Mouse (Mus musculus) spleen, adult 18-20 months (tissue): Measurements from ENCODE around the gene Acp7.

Experiments
- DNase-seq, 2 experiments: peaks; one replicate each; pipeline ENCODE4 v3.0.0; 2022; ENCODE audit warnings: mixed read lengths in 2 of 2

The Acp7 gene

DNA sequence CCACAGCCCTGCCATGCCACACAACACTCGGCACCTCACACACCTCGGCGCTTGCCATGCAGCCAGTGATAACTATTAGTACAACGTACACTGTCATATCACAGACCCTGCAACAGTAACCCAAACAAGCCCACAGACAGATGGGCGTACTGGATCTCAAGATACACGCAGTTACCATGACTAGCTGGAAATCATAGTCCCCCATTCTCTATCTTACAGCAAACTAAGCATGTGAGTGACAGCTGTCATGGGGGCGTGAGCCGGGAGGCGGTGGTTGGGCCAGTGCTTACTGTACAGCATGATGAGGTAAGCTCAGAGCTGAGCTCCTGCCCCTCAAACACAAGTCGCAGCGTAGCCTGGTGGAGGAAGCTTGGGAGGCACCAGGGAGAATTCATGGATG is 55.5 kb downstream of the Acp7 start:
- DNase-seq: no peak

DNA sequence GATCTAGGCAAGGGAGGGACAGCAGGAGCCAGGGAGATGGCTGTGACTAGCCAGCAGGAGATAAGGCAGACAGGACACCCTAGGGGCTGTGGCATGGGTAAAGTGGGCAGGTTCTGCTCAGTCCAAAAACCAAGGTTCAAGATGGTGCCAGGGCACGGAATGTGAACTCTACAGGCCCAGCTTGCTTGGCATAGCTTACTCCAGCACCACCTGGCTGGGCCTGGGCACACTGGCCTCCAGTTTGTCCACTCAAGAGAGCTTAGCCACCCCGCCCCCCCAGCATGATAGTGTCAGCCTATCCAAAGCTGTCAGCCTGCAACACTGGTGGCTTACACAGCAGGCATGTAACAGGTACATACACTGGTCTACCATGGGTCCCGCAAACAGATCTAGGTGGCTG is 57.9 kb downstream of the Acp7 start:
- DNase-seq: no peak

DNA sequence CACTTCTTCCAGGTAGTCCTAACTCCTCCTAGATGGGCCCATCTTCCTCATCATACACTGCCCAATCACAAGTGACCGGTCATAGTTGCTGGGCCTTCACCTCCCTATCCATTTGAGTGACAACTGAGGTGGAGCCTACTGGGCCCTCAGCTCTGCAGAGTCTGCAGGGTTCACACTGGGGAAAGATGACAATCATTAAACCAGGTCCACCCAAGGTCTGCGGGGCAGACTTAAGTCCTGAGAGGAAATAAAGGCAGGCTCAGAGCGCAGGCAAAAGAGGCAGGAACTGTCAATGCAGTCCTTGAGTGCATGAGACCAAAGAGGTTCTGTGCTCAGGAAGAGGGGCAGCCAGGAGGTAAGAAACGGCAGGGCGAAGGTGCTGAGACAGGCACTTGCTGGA is 58.4 kb downstream of the Acp7 start:
- DNase-seq: no peak

DNA sequence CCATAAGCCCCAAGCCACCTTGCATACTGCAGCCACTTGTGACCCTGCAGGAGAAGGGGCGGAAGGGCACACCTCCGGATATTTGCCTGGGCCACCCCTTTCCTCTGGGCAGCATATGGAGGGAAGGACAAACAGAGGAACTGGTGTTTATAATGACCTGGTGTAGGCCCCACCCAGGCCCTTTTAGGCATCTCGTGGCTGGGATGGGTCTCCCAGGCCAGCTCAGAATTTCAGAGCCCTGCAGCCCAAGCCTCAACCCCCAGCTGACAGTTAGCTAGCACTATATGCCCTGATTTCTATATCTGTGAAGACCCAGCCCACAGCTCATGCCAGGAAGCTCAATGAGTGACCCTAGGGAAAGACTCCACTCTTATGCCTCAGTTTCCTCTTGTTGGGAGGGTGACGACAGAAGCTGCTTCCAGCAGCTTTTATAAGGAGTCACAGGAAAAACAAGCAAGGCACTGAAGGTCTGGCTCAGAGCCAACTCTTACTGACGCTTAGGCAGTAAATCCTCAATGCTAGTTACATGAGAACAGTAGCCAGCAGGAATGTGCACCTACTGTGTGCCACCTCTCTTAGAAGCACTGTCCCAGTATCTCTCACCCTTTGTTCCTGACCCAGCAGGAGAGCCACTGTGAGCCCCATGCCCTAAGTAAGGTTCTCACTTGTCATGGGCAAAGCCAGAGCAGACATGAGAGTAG is 60.0 kb downstream of the Acp7 start:
- no peak for DNase-seq

DNA sequence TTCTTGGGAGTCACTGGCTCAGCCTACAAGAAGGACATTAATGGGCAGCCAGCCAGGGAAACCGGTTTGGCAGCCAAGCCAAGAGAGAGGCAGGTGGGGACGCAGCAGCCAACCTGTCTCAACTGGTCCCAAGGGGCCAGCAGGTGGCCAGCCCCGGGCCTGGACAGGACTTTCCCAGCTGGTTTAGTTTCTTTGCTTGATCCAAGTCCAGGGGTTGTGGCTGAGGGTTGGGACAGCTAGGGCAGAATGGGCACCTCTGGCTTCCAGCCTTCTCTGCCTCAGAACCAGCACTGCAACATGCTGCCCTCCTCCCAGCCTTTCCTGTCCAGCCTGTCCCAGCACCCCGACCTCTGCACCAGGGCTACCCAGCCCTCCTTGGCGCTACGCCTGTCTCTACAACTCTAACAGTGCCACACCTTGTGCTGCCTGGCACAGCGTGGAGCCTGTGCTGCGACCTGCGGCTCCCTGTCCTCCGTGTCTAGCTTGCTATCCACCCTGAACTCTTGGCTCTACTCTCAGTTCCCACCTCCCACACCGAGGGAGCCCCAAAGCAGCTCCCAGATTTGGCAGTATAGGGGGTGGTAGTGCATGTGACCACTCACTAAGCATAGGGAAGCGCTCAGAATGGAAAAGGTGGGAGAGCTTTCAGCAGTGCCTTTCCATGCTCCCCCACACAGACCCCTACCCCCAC is 60.7 kb downstream of the Acp7 start:
- DNase-seq: no peak

DNA sequence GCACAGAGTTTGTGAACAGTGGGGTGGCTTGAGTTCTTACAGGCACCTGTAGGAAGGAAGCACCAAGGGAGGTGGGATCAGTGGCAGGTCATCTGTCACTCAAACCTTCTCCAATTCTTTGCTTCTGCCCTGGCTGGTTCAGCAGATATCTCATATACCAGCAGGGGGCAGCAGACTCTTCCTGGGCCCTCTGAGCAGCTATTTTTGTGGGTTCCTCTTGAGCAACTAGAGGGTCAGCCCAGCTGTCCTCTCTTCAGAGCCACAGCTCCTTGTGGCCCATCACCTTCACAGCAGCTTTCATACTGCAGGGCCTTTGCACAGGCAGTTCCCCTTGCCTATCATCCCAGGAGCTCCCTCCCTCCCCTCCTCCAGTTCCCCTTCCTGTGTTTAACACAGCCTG is 62.9 kb downstream of the Acp7 start:
- DNase-seq: peak in 1 of 2 experiments; percentile 61

DNA sequence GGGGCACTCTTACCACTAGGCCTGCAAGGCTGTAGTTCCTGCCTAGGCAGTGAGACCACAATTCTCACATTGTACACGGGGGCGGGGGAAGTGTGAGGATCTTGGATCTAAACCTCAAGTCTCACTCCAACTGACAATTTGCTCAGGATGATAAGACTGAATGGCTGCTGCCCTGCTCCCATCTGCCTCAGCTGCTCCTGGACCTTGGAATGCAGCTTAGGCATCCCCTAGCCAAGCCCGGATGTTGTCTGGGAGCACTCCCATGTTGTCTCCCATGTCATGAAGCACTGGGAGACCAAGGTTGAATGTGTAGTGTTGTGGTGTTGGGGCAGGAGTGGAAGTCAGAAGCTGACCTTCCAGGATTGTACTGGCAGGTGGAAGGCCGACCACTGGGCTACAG is 63.6 kb downstream of the Acp7 start:
- DNase-seq: no peak

DNA sequence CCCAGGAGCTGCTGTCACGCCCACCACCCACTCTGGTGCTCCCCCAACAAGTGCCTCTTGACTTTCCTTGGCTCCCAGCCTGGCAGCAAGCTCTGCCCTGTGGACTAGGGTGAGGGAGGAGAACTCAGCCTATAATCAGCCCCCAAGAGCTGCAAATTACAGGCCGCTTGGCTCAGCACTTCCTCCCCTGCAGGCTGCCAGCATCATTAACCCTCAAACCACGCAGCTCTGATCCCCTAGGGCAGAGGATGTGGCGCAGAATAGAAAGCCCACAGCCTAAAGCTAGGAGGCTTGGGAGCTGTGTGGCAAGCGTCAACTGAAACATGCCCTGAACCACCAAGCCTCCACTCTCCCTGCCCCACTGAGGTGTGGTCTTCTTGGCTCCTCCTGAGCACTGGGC is 65.7 kb downstream of the Acp7 start:
- DNase-seq: no peak

DNA sequence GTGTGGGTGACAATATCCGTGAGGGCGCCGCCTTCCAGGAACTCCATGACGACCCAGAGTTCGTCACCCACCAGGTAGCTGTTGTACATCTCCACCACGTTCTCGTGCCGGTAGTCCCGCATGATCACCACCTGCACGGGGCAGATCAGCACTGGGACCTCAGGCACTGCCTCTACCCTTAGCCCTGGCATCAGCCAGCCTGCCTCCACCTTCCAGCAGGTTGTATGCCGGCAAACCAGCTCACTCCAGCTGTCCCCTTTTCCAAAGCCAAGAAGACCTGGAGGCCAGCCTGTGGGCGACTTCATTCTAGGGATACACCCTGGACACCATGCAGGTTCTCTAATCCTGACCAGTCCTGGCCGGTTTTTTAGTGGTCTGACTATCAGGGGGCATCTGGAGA is 68.2 kb downstream of the Acp7 start:
- DNase-seq: no peak

DNA sequence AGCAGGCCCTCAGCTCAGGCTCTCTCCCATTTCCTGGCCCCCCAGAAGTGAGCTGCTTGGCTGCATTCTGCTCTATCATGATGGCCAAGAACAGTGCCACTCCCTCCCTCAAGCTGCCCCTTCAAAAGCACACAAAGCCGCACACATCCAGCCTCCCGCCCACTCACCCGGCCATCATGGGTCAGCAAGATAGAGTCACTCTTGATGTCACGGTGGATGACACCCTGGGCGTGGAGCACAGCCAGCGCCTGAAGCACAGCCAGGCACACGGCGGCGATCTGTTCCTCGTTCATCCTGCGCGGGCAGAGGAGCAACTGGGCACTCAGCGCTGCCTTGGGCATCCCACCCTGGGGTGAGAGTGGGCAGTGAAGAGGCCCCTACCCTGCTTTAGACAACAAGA is 68.8 kb downstream of the Acp7 start:
- no peak for DNase-seq

DNA sequence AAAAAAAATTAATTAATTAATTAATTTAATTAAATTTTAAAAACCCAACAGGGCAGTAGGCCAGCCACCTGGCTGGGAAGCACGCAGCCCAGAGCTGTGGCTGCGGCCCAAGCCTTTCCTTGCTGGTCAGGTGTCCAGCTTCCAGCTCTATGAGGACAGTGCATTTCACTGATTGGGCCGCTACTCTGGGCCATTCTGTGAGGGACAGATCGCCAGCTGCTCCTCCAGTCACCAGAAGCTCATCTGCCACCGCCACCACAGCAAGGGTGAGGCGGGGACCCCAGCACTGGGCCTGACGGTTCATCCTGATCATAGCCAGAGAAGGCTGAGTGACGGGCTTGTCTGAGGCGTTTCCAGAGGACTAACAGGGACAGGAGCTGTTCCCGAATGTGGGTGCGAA is 69.2 kb downstream of the Acp7 start:
- no peak for DNase-seq

DNA sequence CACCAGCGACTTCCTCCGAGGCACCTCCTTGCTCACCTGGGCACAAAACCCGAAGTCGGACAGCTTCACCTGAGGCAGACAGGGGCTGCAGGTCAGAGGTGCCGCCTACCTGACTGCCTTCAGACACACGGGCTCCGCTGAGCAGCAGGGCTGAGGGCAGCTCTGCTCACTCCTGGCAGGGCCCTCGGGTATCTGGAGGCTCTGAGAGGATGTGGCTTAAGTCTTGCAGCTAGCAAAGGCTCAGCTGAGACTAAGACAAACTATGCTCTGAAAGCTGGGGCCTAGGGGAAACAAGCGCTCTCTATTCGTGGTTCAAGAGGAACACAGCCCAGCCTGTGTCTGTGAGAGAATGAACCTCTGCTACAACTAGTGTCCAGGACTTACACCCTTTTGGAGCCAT is 70.3 kb downstream of the Acp7 start:
- no peak for DNase-seq

DNA sequence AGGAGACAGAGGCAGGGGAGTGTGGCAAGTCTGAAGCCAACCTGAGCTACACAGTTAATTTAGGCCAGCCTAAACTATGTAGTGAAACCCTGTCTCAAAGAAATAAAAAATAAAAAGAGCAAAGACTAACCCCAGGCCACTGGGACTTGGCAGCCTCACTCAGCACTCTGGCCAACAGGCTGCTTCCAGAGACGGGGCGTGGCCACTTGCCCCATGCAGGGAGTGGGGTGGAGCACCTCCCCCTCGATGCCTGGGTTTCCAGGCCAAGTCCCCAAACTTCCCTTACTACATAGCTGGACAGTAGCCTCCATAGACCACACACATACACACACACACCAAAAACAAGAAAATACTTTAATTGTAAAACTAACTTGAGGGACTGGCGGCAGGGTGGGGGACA is 72.6 kb downstream of the Acp7 start:
- DNase-seq: no peak

DNA sequence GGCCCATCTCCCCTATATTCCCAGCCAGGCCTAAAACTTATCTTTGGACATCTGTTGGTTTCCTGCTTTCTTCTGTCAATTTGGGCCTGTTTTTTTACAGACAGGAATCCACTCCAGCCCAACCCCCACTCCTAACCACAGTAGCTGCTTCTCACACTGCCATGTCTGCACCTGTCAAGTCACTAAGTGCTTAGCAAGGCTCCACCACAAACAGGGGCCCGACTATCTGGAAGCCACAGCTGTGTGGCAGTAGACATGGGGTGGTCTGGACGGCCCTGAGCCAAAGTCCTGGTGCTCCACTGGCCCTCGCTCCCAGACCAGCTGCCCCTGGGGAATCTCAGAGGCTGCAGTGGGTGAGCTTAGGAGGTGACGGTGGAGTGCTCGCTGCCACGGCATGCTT is 73.4 kb downstream of the Acp7 start:
- DNase-seq: no peak
